Mouse (Mus musculus) 416B (cell line): ENCODE measurements around the gene Sema4g.

Experiments used
- DNase-seq: peaks from one replicate; pipeline ENCODE4 v3.0.0; 2011; ENCODE audit warnings: low read depth

Sema4g gene

GRCm38 (mm10) chr19:45048644-45049365 lies 59.9 kb downstream of the Sema4g start:
- DNase-seq = no peak

- DNase-seq = peak; percentile 51
Measured at GRCm38 (mm10) chr19:45049523-45049922, 60.6 kb downstream of the Sema4g start.
